Mouse (Mus musculus) spleen, adult 2 months (tissue): ENCODE data around the gene Olfr575. TPM values are rescaled to one million over a fixed set of nuclear protein-coding genes. Genes with fewer than 3 reads are reported as not detected.

Experiments
- DNase-seq, 2 experiments: peaks; one replicate each; pipeline versions ENCODE4 v3.0.0 to v3.0.0-alpha.2; 2012 to 2021; ENCODE audit warnings: low spot score in 2 of 2, low read depth in 1 of 2
- H3K27ac ChIP-seq: fragments of 200-500 bp; 2 replicates; pipeline ENCODE4 v1.5.1; 2012; ENCODE audit warnings: low read length, inconsistent platforms; ENCODE audit not compliant: insufficient read depth
- H3K27me3 ChIP-seq: fragments of 200-500 bp; 2 replicates; pipeline ENCODE4 v1.6.1; 2012; ENCODE audit warnings: mild to moderate bottlenecking, moderate library complexity, low read length, inconsistent platforms; ENCODE audit not compliant: control insufficient read depth, insufficient read depth
- H3K36me3 ChIP-seq: fragments of 200-500 bp; 2 replicates; pipeline ENCODE4 v1.6.1; 2012; ENCODE audit warnings: mild to moderate bottlenecking, low read length, inconsistent platforms; ENCODE audit not compliant: control insufficient read depth, insufficient read depth
- H3K4me1 ChIP-seq: fragments of 200-500 bp; 2 replicates; pipeline ENCODE4 v1.6.1; 2011; ENCODE audit warnings: inconsistent platforms; ENCODE audit not compliant: control insufficient read depth, insufficient read depth, insufficient read length
- H3K4me3 ChIP-seq: fragments of 200-500 bp; 2 replicates; pipeline ENCODE4 v1.5.1; 2011; ENCODE audit warnings: mild to moderate bottlenecking, inconsistent platforms; ENCODE audit not compliant: insufficient read depth, insufficient read length; ENCODE audit errors: extremely low read depth
- CTCF ChIP-seq: fragments of 200-500 bp; IDR thresholded peaks from 2 replicates; pipeline ENCODE4 v1.5.1; 2011; ENCODE audit warnings: mild to moderate bottlenecking, inconsistent platforms; ENCODE audit not compliant: insufficient read depth, insufficient read length, insufficient replicate concordance; ENCODE audit errors: extremely low read depth
- POLR2A ChIP-seq: fragments of 200-500 bp; IDR thresholded peaks from 2 replicates; pipeline ENCODE4 v1.6.1; 2011; ENCODE audit warnings: low read depth, low read length, inconsistent platforms
- WGBS: fragments of 180-500 bp; shearing (Covaris S2); methylation state at CpG from one replicate; pipeline ENCODE4 v1.1.7; 2018; 5-methylcytosine and 5-hydroxymethylcytosine counted together
- polyA plus RNA-seq: library from polyadenylated mRNA; depleted of rRNA; stranded (reverse); fragments of >200 nt; gene quantifications from 2 replicates; pipeline ENCODE4 v1.2.3, GENCODE M21; 2012

The Olfr575 gene
- polyA plus RNA-seq, 1 experiment, result not detected

DNA sequence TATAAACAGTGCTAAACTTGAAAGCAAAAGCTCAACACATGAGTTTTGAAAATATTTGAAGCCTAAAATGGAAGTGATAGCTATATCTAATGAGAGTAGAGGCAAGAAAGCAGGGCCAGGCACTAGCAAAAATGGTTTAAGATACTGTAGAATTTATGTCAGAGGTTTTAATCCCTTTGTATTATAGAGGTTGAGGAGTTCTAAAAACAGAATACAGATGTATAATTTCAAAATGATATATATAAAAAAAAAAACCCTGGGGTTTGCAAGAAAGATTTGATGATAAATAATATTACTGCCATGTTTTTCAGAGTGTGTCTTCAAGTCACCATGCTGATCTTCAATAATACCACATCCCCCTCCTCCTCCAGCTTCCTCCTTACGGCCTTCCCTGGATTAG is 10.4 kb downstream of the Olfr575 start, which contains the start of gene Olfr574:
Olfr574 (plus strand) TSS at position 301 of the 400 bp plus-strand sequence.
- DNase-seq, result no peak
- H3K27ac ChIP-seq, result no peak within 1 kb of the TSS
- TF ChIP-seq CTCF, result no peak
- TF ChIP-seq POLR2A, result no peak
- no peaks in the 10 kb centered on the region for H3K36me3 ChIP-seq
- H3K4me3 ChIP-seq, result no peak within 1 kb of the TSS
- H3K4me1 ChIP-seq, result no peaks in the 10 kb centered on the region
- 81% methylated on average over 1 of the region's 1 CpGs for WGBS
- no peaks in the 10 kb centered on the region for H3K27me3 ChIP-seq

DNA sequence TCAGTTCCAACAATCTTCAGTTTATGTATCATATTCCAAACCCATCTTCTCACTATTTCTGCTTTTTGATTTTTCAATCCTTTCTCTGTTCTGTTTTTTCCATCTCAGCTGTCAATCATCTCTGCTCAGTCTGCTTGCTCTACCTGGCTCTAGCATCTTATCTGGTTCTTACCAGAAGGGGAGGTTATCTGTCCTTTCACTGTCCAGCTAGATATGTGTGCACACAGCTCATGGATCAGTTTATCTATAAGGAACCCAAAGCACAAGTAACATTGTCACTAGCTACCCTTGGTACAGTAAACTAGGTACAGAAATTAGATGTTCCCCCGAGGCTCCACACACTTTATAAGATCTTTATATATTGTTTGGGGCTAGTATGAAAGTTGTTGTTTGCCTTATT is 15.2 kb downstream of the Olfr575 start:
- H3K27me3 ChIP-seq, result no peaks in the 10 kb centered on the region
- 81% methylated on average over 1 of the region's 1 CpGs for WGBS
- H3K4me1 ChIP-seq, result no peaks in the 10 kb centered on the region
- H3K36me3 ChIP-seq, result no peaks in the 10 kb centered on the region
- no peak overlapping the region for H3K27ac ChIP-seq
- TF ChIP-seq CTCF (no peak), POLR2A (no peak)
- no peak overlapping the region for H3K4me3 ChIP-seq
- no peak for DNase-seq

DNA sequence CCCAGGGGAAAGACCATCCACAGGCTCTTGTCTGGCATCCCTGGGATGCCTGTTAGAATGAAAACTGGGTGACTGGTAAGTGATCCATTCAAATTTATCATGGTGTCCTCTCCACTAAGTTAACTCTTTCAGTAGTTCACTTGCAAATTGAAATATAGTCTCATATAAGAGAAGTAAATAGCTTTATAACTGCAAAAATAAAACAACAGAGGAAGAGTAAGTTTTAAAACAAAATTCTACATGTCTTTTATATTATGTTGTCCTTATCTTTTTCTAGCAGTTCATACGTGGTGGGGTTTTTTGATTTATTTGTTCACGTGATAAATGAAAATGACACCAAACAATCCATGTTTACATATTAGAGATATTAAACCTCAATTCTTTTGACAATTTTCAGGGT is 16.1 kb downstream of the Olfr575 start, which contains the start of gene Olfr573-ps1:
Olfr573-ps1 (minus strand) TSS at position 101 of the 400 bp plus-strand sequence.
- Histone ChIP-seq H3K27me3 (no peaks in the 10 kb centered on the region), H3K4me1 (no peaks in the 10 kb centered on the region), H3K4me3 (no peak within 1 kb of the TSS), H3K27ac (no peak within 1 kb of the TSS), H3K36me3 (no peaks in the 10 kb centered on the region)
- no peak for DNase-seq
- TF ChIP-seq POLR2A (no peak), CTCF (no peak)
- 88% methylated on average over 2 of the region's 2 CpGs for WGBS

DNA sequence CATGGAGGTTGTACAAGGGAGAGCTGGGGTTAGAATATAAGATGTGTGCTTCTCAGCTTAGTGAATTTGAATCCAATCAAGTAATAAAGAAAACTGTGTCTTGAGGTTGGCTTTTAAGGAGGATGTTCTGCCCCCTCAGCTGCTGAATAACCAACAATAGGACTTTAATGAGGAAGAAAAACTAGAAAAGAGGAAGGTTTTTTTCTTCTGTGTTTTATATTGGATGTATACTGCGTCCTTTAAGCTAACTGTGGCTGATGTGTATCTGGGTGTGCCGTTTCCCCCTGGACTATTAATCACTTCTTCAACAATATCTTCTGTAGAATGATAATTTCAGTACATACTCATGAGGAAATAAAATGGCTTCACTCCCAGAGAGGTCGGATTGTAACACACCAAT is 31.5 kb downstream of the Olfr575 start:
- 21% methylated on average over 3 of the region's 3 CpGs for WGBS
- TF ChIP-seq CTCF, result no peak
- TF ChIP-seq POLR2A, result no peak
- Histone ChIP-seq H3K27ac (no peak overlapping the region), H3K27me3 (no peaks in the 10 kb centered on the region), H3K4me3 (no peak overlapping the region), H3K4me1 (no peaks in the 10 kb centered on the region), H3K36me3 (no peaks in the 10 kb centered on the region)
- no peak for DNase-seq

DNA sequence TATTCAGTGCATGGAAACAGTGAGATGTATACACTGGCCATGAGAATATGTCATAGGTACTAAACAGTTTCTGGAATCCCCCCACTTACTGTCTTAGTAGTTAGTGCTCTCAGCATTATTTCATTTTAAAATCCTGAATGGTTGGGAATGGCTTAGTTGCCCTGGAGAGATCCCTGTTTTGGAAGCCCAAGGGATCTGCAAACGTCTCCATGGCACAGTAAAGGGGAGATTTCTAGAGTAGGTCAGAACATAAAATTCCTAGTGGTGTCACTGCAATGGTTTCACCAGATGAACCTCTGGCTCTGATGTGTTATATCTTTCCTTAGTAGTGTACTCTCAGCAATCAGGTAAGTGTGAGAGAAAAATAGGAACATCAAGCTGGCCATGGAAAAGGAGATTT is 34.5 kb downstream of the Olfr575 start, which contains the start of gene Olfr572:
Olfr572 (plus strand) TSS at position 301 of the 400 bp plus-strand sequence.
- 70% methylated on average over 1 of the region's 1 CpGs for WGBS
- no peak for TF ChIP-seq CTCF
- TF ChIP-seq POLR2A, result no peak

GRCm38 (mm10) chr7:102919632-102920031 is 38.9 kb downstream of the Olfr575 start:
- H3K27ac ChIP-seq, result no peak overlapping the region
- WGBS, result 16% methylated on average over 1 of the region's 1 CpGs
- H3K4me3 ChIP-seq, result no peak overlapping the region
- no peaks in the 10 kb centered on the region for H3K27me3 ChIP-seq
- H3K36me3 ChIP-seq, result no peaks in the 10 kb centered on the region
- no peaks in the 10 kb centered on the region for H3K4me1 ChIP-seq
- peak in 1 of 2 experiments; percentile 3 for DNase-seq
- TF ChIP-seq CTCF (no peak), POLR2A (no peak)

More for the DNA sequence above, 34.5 kb downstream of the Olfr575 start, which contains the start of gene Olfr572:
- Histone ChIP-seq H3K27ac (no peak within 1 kb of the TSS), H3K27me3 (no peaks in the 10 kb centered on the region), H3K4me1 (no peaks in the 10 kb centered on the region), H3K36me3 (no peaks in the 10 kb centered on the region), H3K4me3 (no peak within 1 kb of the TSS)
- DNase-seq, result no peak

- H3K27ac ChIP-seq, result no peak within 1 kb of the TSS
- no peaks in the 10 kb centered on the region for H3K36me3 ChIP-seq
- H3K4me1 ChIP-seq, result no peaks in the 10 kb centered on the region
- no peak within 1 kb of the TSS for H3K4me3 ChIP-seq
- 81% methylated on average over 4 of the region's 4 CpGs for WGBS
- no peak for TF ChIP-seq POLR2A
- TF ChIP-seq CTCF, result no peak
- DNase-seq, result no peak
- no peaks in the 10 kb centered on the region for H3K27me3 ChIP-seq
Measured at GRCm38 (mm10) chr7:102917032-102917875, 41.3 kb downstream of the Olfr575 start, which contains the start of gene Olfr571. Gene Olfr571 (minus strand): TSS chr7:102917536.
